Mouse (Mus musculus) hindbrain, embryonic 10.5 days (tissue): ENCODE data around the gene Alas2. TPM values are rescaled to one million over a fixed set of nuclear protein-coding genes. Genes with fewer than 3 reads are reported as not detected.

Experiments used
- DNase-seq: peaks from one replicate; pipeline ENCODE4 v3.0.0-alpha.2; 2017; ENCODE audit warnings: low spot score
- H3K27ac ChIP-seq: fragments of 300-500 bp; sonication (generic); 2 replicates; pipeline ENCODE4 v1.5.1; 2016; ENCODE audit warnings: mild to moderate bottlenecking, moderate library complexity
- H3K27me3 ChIP-seq: fragments of 300-500 bp; sonication (generic); 2 replicates; pipeline ENCODE4 v1.6.1; 2016; ENCODE audit warnings: mild to moderate bottlenecking; ENCODE audit not compliant: poor library complexity, insufficient read depth, severe bottlenecking
- H3K36me3 ChIP-seq: fragments of 300-500 bp; sonication (generic); 2 replicates; pipeline ENCODE4 v1.6.1; 2016; ENCODE audit warnings: mild to moderate bottlenecking, moderate library complexity
- H3K4me1 ChIP-seq: fragments of 300-500 bp; sonication (generic); replicated peaks from 2 replicates; pipeline ENCODE4 v1.6.1; 2016; ENCODE audit warnings: mild to moderate bottlenecking
- H3K4me3 ChIP-seq: fragments of 300-500 bp; sonication (generic); 2 replicates; pipeline ENCODE4 v1.5.1; 2016; ENCODE audit warnings: mild to moderate bottlenecking, moderate library complexity
- H3K9me3 ChIP-seq: fragments of 300-500 bp; sonication (generic); 2 replicates; pipeline ENCODE4 v1.6.1; 2016; ENCODE audit warnings: mild to moderate bottlenecking, moderate library complexity
- WGBS: fragments of 180-500 bp; shearing (Covaris S2); methylation state at CpG from one replicate; pipeline ENCODE4 v1.1.7; 2016; 5-methylcytosine and 5-hydroxymethylcytosine counted together
- polyA plus RNA-seq: library from polyadenylated mRNA; unstranded; fragments of >200 nt; fragmentation: Nextera tagmentation; extraction: Ambion mirVana; gene quantifications from 2 replicates; pipeline ENCODE4 v1.2.1, GENCODE M21; 2016

Gene Alas2
- 52.9 and 66.4 TPM in 2 replicates for polyA plus RNA-seq

DNA sequence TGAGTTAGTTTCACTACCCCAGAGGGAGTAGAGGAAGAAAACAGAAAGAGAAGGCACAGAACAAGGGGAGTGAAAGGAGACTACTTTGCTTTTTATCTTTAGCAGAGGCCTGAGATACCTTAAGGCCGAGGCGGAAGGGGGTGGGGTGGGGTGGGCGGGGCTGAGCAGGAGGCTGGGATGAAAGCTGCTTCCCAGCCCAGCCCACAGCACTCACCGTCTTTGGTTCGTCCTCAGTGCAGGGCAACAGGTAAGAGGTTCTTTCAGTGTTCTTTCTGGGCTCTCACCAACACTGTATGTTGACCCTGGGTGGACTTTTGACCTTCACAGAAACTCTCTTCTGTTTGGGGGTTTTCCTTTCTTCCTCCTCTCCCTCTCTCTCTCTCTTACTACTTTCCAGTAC is at the start of gene Alas2:
Alas2 (plus strand) TSS at position 137 of the 400 bp plus-strand sequence.
- Histone ChIP-seq H3K4me1 (no peaks in the 10 kb centered on the region), H3K9me3 (no peaks in the 10 kb centered on the region), H3K4me3 (no peak within 1 kb of the TSS), H3K27ac (no peak within 1 kb of the TSS), H3K27me3 (no peaks in the 10 kb centered on the region; the same call in 1 of the 2 replicates), H3K36me3 (peaks cover 17% of the 10 kb centered on the region; the same call in 1 of the 2 replicates)
- WGBS = 58% methylated on average over 5 of the region's 5 CpGs
- no peak for DNase-seq

DNA sequence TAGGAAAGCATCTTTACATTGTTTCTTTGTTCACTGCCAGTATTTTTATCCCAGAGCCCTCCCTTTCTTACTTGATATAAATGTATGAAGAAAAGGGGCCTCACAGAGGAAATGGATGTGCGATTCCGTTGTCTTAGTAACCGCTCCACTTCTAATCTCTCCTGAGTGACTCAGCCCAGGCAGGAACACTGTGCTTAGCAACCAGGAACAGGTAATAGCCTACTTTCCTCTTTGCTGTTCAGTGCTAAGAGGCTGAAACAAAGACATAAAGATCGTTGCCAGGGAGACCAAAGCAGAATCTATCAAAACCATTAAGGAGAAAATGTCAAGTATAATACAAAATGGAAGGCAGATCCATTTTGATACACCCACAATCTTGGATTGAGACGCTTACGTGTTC is 38.5 kb upstream of the Alas2 start:
- 87% methylated on average over 6 of the region's 6 CpGs for WGBS
- H3K27me3 ChIP-seq = no peaks in the 10 kb centered on the region
- H3K36me3 ChIP-seq = peaks cover 6% of the 10 kb centered on the region; the same call in 1 of the 2 replicates
- H3K9me3 ChIP-seq = no peaks in the 10 kb centered on the region
- no peak overlapping the region for H3K4me3 ChIP-seq
- no peak for DNase-seq
- H3K4me1 ChIP-seq = no peaks in the 10 kb centered on the region
- H3K27ac ChIP-seq = no peak overlapping the region

DNA sequence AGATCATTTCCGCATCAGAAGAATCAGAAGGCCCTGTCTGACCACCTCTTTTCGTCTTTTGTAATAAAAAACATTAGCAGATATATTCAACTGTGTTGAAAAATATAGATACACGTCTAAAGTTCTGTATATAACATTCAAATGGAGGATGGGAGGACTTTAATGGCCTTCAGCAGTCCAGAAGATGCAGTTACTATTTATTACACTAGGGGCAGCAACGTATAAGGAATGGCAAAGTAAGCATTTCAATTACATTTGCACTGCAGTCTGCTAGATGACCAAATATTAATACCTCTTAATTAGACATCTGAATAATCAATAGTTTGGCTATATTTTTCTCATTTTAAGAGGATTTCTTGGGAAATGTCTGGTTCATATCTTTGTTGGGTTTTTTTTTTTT is 36.5 kb upstream of the Alas2 start:
- H3K4me1 ChIP-seq = no peaks in the 10 kb centered on the region
- no peaks in the 10 kb centered on the region for H3K9me3 ChIP-seq
- WGBS = 59% methylated on average over 4 of the region's 4 CpGs
- no peak for DNase-seq
- no peak overlapping the region for H3K4me3 ChIP-seq
- no peaks in the 10 kb centered on the region for H3K27me3 ChIP-seq
- no peak overlapping the region for H3K27ac ChIP-seq
- peaks cover 6% of the 10 kb centered on the region; the same call in 1 of the 2 replicates for H3K36me3 ChIP-seq

DNA sequence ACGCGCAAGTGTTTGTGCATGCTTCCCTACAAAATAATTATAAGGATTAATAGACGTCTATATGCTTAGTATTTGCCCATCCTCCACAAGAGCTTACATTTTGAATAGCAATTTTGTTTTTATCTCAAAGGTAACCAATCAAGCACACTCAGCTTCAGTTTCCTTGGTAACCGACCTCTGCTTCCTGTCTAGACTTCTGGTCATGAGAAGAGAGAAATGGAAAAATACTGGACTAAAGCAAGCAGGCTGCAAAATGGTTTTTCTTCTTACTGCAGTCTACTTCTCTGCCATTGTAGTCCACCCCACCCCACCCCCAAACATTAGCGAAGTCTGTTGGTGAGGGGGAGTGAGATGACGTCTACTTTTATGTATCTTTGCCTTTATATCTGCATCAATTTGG is 35.9 kb upstream of the Alas2 start:
- Histone ChIP-seq H3K27me3 (no peaks in the 10 kb centered on the region), H3K9me3 (no peaks in the 10 kb centered on the region), H3K4me1 (no peaks in the 10 kb centered on the region), H3K36me3 (peaks cover 6% of the 10 kb centered on the region; the same call in 1 of the 2 replicates), H3K4me3 (no peak overlapping the region), H3K27ac (no peak overlapping the region)
- WGBS = 82% methylated on average over 6 of the region's 6 CpGs
- DNase-seq = no peak

DNA sequence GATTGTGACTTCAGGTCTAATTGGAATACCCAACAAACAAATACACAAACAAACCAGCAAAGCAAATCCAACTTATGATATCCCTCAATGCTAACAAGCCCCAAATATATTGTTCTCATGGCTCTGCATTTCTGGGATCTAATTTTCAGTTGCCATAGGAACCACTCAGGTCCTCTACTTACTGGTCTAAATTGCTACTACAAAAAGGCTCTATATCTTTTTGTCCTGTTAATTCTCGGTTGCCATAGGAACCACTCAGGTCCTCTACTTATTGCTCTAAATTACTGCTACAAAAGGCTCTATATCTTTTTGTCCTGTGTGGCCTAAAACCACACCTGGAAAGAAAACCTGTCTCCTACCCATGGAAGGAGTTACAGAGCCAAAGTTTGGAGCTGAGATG is 33.0 kb upstream of the Alas2 start:
- DNase-seq = no peak
- Histone ChIP-seq H3K27me3 (no peaks in the 10 kb centered on the region), H3K36me3 (no peaks in the 10 kb centered on the region), H3K4me1 (no peaks in the 10 kb centered on the region), H3K9me3 (no peaks in the 10 kb centered on the region), H3K27ac (no peak overlapping the region), H3K4me3 (no peak overlapping the region)
- 92% methylated on average over 1 of the region's 1 CpGs for WGBS

DNA sequence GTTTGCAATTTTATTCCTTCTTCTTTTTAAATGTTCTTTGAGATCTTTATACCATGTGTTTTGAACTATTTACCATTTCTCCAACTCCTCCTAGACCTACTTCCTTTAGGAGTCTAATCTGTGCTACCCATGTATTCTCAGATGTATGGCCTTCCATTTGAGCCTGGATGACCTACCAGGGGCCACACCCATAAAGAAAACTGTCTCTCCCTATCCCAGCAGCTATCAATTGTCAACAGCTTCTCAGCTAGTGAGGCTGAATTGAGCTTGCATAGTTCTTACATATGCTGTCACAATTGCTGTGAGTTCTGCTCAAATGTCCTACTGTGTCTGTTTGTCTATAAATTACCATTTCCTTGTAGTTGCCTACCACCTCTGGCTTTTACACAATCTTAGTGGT is 31.2 kb upstream of the Alas2 start:
- H3K9me3 ChIP-seq = no peaks in the 10 kb centered on the region
- no peak overlapping the region for H3K27ac ChIP-seq
- DNase-seq = no peak
- no peak overlapping the region for H3K4me3 ChIP-seq
- H3K4me1 ChIP-seq = no peaks in the 10 kb centered on the region
- H3K27me3 ChIP-seq = no peaks in the 10 kb centered on the region
- H3K36me3 ChIP-seq = no peaks in the 10 kb centered on the region

DNA sequence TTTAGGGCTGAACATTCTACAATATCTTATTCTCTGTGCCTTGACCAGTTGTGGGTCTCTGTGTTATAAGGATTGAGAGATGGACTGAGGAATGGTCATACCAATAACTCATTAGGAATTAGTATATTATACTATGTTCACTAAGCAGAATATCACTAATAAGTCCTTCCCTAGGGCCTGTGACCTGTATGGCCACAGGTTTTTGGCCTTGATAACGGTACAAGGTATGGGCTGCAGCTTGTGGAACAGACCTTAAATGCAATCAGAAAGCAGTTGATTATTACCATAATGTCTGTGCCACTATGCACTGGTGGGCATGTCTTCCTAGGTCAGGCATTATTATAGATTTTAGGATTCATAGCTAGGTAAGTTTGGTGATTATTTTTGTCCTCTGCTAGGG is 30.7 kb upstream of the Alas2 start:
- H3K27ac ChIP-seq = no peak overlapping the region
- WGBS = 91% methylated on average over 1 of the region's 1 CpGs
- no peaks in the 10 kb centered on the region for H3K27me3 ChIP-seq
- H3K36me3 ChIP-seq = no peaks in the 10 kb centered on the region
- no peak overlapping the region for H3K4me3 ChIP-seq
- no peaks in the 10 kb centered on the region for H3K9me3 ChIP-seq
- no peaks in the 10 kb centered on the region for H3K4me1 ChIP-seq
- DNase-seq = no peak

DNA sequence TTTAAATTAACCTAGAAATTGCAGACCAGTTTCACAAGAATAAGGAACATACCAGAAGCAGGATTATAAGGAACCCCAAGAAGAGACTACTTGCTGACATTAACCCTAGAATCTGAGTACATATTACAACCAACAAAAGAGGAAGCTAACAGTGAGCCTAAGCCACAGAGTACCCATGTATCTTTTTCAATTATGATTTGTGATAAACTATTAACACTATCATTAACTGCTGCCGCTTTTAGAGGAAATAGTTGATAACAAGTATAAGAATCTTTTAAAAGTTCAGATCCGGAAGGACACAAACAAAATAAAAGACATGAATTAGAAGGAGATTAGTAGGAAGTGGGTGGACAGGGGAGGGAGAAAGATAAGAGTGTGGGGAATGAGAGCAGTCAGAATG is 7.1 kb upstream of the Alas2 start:
- Histone ChIP-seq H3K36me3 (no peaks in the 10 kb centered on the region), H3K27ac (no peak overlapping the region), H3K27me3 (no peaks in the 10 kb centered on the region), H3K4me1 (no peaks in the 10 kb centered on the region), H3K9me3 (no peaks in the 10 kb centered on the region), H3K4me3 (no peak overlapping the region)
- 95% methylated on average over 2 of the region's 2 CpGs for WGBS
- no peak for DNase-seq

DNA sequence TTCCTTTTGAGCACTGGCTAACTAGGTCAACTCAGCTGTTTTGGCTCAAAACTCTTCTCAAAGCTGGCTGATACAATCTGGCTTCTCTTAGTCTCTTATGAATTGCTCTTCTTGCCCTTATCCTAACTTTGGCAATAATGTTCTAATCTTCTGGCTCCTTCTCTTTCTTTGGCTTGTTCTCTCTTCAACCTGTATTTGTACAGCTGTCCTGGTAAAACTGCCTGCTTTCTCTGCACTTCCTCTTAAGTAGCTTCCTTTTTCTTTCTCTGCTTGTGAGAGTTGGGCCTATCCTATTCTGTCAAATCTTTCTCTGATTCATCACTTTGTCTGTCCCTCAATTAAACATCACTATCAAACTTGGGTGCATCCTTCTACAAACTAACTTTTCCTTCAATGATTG is 5.5 kb upstream of the Alas2 start:
- Histone ChIP-seq H3K4me3 (no peak overlapping the region), H3K4me1 (no peaks in the 10 kb centered on the region), H3K27me3 (no peaks in the 10 kb centered on the region)

DNA sequence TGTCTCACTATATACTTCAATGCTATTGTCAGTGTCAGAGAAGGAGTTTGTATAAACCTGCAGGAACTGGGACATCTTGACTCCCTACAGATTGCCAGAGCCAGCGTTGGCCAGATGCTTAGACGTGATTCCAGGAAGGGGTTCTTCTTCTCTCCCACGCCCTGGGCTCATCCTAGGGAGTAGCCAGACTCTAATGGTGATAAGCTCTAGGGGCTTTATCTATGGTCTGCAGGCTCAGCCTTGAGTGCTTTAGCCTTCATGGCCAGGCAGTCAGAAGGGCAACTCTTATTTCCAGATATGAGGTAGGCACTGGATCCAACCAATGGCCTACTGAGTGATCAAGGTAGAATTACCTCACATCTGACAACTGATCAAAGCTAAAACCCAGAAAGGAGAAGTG is 2.5 kb downstream of the Alas2 start:
- DNase-seq = no peak
- Histone ChIP-seq H3K4me3 (no peak overlapping the region), H3K9me3 (no peaks in the 10 kb centered on the region), H3K27me3 (no peaks in the 10 kb centered on the region; the same call in 1 of the 2 replicates), H3K4me1 (no peaks in the 10 kb centered on the region), H3K36me3 (peaks cover 26% of the 10 kb centered on the region), H3K27ac (no peak overlapping the region)
- 89% methylated on average over 3 of the region's 3 CpGs for WGBS

More for the DNA sequence above, 5.5 kb upstream of the Alas2 start:
- no peaks in the 10 kb centered on the region for H3K36me3 ChIP-seq
- H3K27ac ChIP-seq = no peak overlapping the region
- DNase-seq = no peak
- no peaks in the 10 kb centered on the region for H3K9me3 ChIP-seq

DNA sequence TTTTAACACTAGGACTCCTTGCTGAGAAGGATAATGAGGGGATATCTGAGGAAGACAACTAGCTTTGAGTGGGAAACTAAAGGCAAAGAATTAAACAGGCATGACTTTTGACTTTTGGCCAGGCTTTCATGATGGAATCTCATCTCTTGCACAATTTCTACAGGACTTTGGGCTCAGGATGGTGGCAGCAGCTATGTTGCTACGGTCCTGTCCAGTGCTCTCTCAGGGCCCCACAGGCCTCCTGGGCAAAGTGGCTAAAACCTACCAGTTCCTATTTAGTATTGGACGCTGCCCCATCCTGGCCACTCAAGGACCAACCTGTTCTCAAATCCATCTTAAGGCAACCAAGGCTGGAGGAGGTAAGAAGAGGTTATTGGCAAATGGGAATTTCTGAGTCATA is 4.8 kb downstream of the Alas2 start:
- Histone ChIP-seq H3K4me1 (no peaks in the 10 kb centered on the region), H3K9me3 (no peaks in the 10 kb centered on the region), H3K4me3 (no peak overlapping the region), H3K27me3 (no peaks in the 10 kb centered on the region; the same call in 1 of the 2 replicates), H3K27ac (no peak overlapping the region), H3K36me3 (peaks cover 24% of the 10 kb centered on the region)
- 87% methylated on average over 2 of the region's 2 CpGs for WGBS
- no peak for DNase-seq

DNA sequence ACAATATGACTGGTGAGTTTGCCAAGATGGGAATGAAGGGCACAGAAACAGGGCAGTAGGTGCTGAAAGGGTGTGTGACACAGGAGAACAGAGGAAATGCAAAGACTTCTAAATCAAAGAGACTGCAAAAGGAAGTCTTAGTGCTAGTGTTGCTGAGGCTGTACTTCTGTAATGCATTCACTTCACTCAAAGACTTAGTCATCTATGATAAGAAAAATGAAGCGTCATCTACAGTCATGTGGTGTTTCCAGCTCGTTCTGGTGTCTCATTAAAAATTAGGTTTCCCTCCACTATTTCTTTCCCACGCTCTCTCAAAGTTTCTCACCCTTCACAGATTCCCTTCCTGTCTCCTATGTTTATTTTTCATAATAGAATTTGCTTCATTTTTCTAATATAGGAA is 6.9 kb downstream of the Alas2 start:
- Histone ChIP-seq H3K4me3 (no peak overlapping the region), H3K27ac (no peak overlapping the region), H3K9me3 (no peaks in the 10 kb centered on the region), H3K27me3 (no peaks in the 10 kb centered on the region; the same call in 1 of the 2 replicates), H3K4me1 (no peaks in the 10 kb centered on the region), H3K36me3 (peaks cover 20% of the 10 kb centered on the region)
- DNase-seq = no peak
- 86% methylated on average over 3 of the region's 3 CpGs for WGBS

DNA sequence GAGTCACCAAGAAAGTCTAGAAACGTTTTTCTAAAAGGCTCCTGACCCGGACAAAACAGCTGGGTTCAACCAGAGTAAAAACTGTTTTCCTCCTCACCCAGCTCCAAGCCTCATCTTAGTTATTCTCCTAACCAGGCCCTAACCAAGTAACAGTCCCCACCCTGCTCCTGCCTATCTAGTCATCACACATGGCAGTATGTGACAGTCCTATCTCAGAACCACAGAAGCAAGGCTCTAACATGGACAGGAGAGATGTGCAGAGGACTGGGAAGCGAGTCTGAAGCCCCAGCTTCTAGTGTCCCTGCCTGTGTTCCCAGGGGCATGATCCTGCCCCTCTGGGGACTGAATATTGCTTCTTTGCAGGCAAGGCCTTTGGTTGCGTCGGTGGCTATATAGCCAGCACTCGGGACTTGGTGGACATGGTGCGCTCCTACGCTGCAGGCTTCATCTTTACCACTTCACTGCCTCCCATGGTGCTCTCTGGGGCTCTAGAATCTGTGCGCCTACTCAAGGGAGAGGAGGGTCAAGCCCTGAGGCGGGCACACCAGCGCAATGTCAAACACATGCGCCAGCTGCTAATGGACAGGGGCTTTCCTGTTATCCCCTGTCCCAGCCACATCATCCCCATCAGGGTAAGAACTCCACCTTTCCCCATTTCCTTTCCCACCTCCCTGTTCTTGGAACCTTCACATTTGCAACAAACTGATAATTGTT is 17.6 kb downstream of the Alas2 start:
- Histone ChIP-seq H3K27me3 (peaks cover 10% of the 10 kb centered on the region; the same call in 1 of the 2 replicates), H3K36me3 (peaks cover 28% of the 10 kb centered on the region), H3K27ac (no peak overlapping the region), H3K4me1 (no peaks in the 10 kb centered on the region), H3K9me3 (no peaks in the 10 kb centered on the region), H3K4me3 (no peak overlapping the region)
- WGBS = 88% methylated on average over 12 of the region's 12 CpGs
- DNase-seq = no peak

DNA sequence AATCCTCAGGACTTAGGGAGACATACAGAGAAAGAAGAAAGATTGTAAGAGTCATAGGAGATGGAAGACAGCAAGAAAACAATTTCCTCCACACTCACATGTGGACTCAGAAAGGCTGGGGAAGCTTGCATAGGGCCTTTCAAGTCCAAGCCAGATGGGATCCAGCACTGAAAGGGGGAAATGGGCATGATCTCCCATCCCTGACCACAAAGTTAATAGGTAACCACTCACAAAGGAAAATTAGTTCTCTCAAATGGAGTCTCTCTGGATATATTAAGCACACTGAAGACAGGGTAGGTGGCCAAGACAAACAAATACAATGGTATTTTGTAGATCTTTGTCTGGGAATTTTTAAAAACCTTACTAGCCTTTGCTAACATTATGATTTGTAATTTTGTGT is 34.7 kb downstream of the Alas2 start:
- no peaks in the 10 kb centered on the region for H3K4me1 ChIP-seq
- peaks cover 59% of the 10 kb centered on the region for H3K36me3 ChIP-seq
- no peaks in the 10 kb centered on the region for H3K9me3 ChIP-seq
- H3K4me3 ChIP-seq = no peak overlapping the region
- H3K27me3 ChIP-seq = no peaks in the 10 kb centered on the region
- no peak for DNase-seq
- no peak overlapping the region for H3K27ac ChIP-seq
